Mouse (Mus musculus) heart, embryonic 12.5 days (tissue): ENCODE measurements around the gene 4922502D21Rik. TPM values are rescaled to one million over a fixed set of nuclear protein-coding genes. Genes with fewer than 3 reads are reported as not detected.
"Not testable (repeated sequence)": the region's sequence is repeated elsewhere in the genome, so short reads cannot be mapped to it uniquely, and the experiment has no call there.

Source experiments
- ATAC-seq: fragments of 200-750 bp; cut with Nextera tagmentation; 2 replicates; pipeline ENCODE4 v1.8.0; 2017; ENCODE audit warnings: moderate TSS enrichment, moderate library complexity; ENCODE audit not compliant: insufficient number of reproducible peaks, low FRiP score
- H3K27ac ChIP-seq: fragments of 300-500 bp; sonication (generic); 2 replicates; pipeline ENCODE4 v1.5.1; 2016; ENCODE audit warnings: mild to moderate bottlenecking, moderate library complexity; ENCODE audit not compliant: poor library complexity, severe bottlenecking
- H3K27me3 ChIP-seq: fragments of 300-500 bp; sonication (generic); replicated peaks from 2 replicates; pipeline ENCODE4 v1.6.1; 2016; ENCODE audit warnings: mild to moderate bottlenecking, moderate library complexity
- H3K36me3 ChIP-seq: fragments of 300-500 bp; sonication (generic); 2 replicates; pipeline ENCODE4 v1.6.1; 2016; ENCODE audit warnings: mild to moderate bottlenecking, moderate library complexity
- H3K4me1 ChIP-seq: fragments of 300-500 bp; sonication (generic); replicated peaks from 2 replicates; pipeline ENCODE4 v1.6.1; 2016; ENCODE audit warnings: mild to moderate bottlenecking
- H3K4me2 ChIP-seq: fragments of 300-500 bp; sonication (generic); 2 replicates; pipeline ENCODE4 v1.6.1; 2016; ENCODE audit warnings: mild to moderate bottlenecking, moderate library complexity
- H3K4me3 ChIP-seq: fragments of 300-500 bp; sonication (generic); 2 replicates; pipeline ENCODE4 v1.5.1; 2016; ENCODE audit warnings: mild to moderate bottlenecking
- H3K9ac ChIP-seq: fragments of 300-500 bp; sonication (generic); 2 replicates; pipeline ENCODE4 v1.6.1; 2016; ENCODE audit warnings: mild to moderate bottlenecking, moderate library complexity
- H3K9me3 ChIP-seq: fragments of 300-500 bp; sonication (generic); replicated peaks from 2 replicates; pipeline ENCODE4 v1.6.1; 2016; ENCODE audit warnings: mild to moderate bottlenecking, moderate library complexity
- WGBS: fragments of 180-500 bp; shearing (Covaris S2); methylation state at CpG from one replicate; pipeline ENCODE4 v1.1.7; 2016; 5-methylcytosine and 5-hydroxymethylcytosine counted together
- polyA plus RNA-seq: library from polyadenylated mRNA; unstranded; fragments of >200 nt; fragmentation: Nextera tagmentation; extraction: Ambion mirVana; gene quantifications from 2 replicates; pipeline ENCODE4 v1.2.1, GENCODE M21; 2016

Gene 4922502D21Rik
- polyA plus RNA-seq, 1 experiment from 2014 or later = not detected

DNA sequence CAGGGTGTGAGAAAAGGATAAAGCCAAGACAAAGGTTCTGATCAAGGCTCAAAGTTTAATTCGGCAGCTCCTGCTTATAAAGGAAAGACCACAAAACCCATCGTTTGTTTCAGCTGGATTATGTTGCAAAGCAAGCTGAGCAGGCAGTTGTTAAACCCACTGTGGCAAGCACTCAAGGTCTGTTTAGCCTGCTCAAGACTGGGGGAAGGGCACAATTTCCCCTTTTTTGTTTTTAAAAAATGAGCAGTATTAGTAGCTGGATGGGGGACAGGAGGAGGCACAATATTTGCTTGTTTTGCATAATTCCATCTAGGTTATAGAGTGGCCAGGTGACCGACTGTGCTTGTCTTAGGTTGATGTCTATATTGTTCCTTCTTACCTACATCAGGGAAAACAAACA lies 12.8 kb upstream of the 4922502D21Rik start:
- no peaks in the 10 kb centered on the region for H3K36me3 ChIP-seq
- no peak overlapping the region for H3K27ac ChIP-seq
- H3K4me3 ChIP-seq = no peak overlapping the region
- H3K4me2 ChIP-seq = no peak overlapping the region
- 72% methylated on average over 3 of the region's 3 CpGs for WGBS
- no peak for ATAC-seq
- no peak overlapping the region for H3K9ac ChIP-seq
- peaks cover 10% of the 10 kb centered on the region; the same call in 1 of the 2 replicates for H3K9me3 ChIP-seq
- no peaks in the 10 kb centered on the region for H3K27me3 ChIP-seq
- H3K4me1 ChIP-seq = no peaks in the 10 kb centered on the region

DNA sequence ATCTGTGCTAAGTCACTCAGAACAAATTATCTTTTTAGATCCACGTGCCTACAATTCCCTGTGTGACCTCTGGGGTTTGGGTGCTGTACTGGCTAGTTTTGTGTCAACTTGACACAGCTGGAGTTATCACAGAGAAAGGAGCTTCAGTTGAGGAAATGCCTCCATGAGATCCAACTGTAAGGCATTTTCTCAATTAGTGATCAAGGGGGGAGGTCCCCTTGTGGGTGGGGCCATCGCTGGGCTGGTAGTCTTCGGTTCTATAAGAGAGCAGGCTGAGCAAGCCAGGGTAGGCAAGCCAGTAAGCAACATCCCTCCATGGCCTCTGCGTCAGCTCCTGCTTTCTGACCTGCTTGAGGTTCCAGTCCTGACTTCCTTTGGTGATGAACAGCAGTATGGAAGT lies 10.8 kb upstream of the 4922502D21Rik start, which contains the start of gene Clec12a:
Gene Clec12a (plus strand): TSS at position 301 of the 400 bp plus-strand sequence.
- H3K4me3 ChIP-seq, H3K4me1 ChIP-seq, H3K36me3 ChIP-seq, H3K4me2 ChIP-seq, H3K27me3 ChIP-seq, ATAC-seq, H3K27ac ChIP-seq, H3K9me3 ChIP-seq, H3K9ac ChIP-seq: not testable (repeated sequence)
- WGBS = 69% methylated on average over 4 of the region's 4 CpGs

DNA sequence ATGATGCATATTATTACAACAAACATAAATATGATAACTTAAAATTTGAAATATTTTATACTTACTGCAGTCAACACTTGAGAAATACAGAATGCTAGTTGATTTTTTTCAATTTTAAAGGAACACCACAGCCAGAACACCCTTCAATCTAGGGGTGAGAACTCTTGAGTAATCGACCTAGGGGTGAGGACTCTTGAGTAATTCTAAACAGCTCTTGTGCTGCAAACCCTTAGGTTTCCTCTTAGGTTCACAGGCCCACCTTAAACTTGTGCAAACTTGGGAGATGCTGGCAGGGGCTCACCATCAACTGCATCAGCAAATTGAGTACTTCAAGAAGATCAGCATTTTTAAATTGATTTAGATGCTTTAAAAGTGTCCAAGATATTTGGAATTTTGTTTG lies 6.2 kb upstream of the 4922502D21Rik start:
- no peaks in the 10 kb centered on the region for H3K4me1 ChIP-seq
- no peaks in the 10 kb centered on the region for H3K9me3 ChIP-seq
- no peak overlapping the region for H3K27ac ChIP-seq
- no peaks in the 10 kb centered on the region for H3K36me3 ChIP-seq
- H3K27me3 ChIP-seq = no peaks in the 10 kb centered on the region
- H3K9ac ChIP-seq = no peak overlapping the region
- H3K4me3 ChIP-seq = no peak overlapping the region
- WGBS = 62% methylated on average over 1 of the region's 1 CpGs
- H3K4me2 ChIP-seq = no peak overlapping the region
- ATAC-seq = no peak

DNA sequence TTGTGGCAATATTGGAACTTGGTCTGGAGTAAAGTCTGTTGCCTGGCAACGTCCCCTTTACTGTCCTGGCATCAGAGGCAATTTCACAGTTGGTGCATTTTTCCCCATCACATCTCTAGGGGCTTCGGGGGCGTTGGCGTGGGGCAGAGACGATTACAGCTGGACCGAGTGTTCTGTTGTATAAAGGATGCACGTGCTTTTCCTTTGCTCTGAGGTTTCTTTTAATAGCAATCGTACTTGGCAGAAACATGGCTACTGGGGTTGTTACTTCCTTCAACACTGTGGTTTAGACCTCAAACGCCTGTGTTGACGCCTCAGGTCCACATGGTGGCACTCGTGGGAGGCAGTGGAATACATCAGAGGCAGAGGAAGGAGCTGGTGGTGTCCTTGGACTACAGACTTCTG lies 2.1 kb upstream of the 4922502D21Rik start:
- H3K4me3 ChIP-seq = no peak overlapping the region
- H3K9ac ChIP-seq = no peak overlapping the region
- H3K36me3 ChIP-seq = no peaks in the 10 kb centered on the region
- H3K4me2 ChIP-seq = no peak overlapping the region
- no peaks in the 10 kb centered on the region for H3K27me3 ChIP-seq
- H3K27ac ChIP-seq = no peak overlapping the region
- H3K4me1 ChIP-seq = no peaks in the 10 kb centered on the region
- H3K9me3 ChIP-seq = no peaks in the 10 kb centered on the region
- ATAC-seq = no peak
- 29% methylated on average over 11 of the region's 11 CpGs for WGBS

DNA sequence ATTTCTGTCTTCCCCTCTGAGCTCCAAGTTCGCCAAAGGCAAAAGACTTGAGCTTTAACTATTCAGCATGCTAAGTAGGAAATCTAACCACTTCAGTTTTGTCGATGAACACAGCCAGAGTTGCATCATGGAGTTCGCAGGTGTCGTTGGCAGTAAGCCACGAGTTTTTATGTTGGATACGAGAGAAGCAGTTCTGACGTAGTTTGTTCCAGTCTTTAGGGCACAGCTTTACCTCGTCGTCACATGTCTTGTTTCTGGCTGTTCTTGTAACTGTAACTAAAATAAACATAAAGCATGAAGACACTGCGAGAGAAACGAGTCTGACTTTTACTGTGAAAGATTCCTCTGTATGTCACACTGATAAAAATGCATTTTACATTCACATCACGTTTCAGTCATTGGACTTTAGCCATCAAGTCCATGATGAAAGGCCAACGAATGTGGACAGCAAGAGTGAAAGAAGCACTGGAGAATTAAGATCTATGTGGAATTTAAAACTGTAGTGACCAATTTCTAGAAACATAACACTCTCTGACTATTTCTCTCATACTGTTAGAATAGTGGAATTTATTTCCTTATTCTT lies 4.9 kb downstream of the 4922502D21Rik start:
- Histone ChIP-seq H3K27me3 (no peaks in the 10 kb centered on the region), H3K9me3 (no peaks in the 10 kb centered on the region), H3K9ac (no peak overlapping the region), H3K4me2 (no peak overlapping the region), H3K27ac (no peak overlapping the region), H3K4me1 (no peaks in the 10 kb centered on the region), H3K36me3 (no peaks in the 10 kb centered on the region), H3K4me3 (no peak overlapping the region)
- WGBS = 66% methylated on average over 13 of the region's 13 CpGs
- ATAC-seq = no peak

DNA sequence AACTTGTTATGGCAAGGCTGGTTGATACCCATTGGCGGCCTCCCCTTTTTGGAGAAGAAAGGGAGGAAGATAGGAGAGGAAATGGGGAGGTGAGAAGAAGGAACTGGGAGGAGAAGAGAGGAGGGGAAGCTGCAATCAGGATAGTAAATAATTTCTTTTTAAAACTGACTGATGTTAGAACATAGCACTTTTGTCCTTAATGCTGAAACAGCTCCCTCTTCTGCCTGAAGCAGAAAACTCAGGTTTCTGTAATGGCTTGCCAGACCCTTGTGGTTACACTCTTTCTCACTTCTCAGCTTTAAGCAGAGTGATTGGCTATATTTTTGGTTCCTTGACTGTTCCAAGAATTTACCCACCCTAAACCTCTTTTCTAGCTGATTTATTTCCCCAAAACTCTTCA lies 5.6 kb downstream of the 4922502D21Rik start:
- WGBS = 40% methylated on average over 1 of the region's 1 CpGs
- no peak overlapping the region for H3K9ac ChIP-seq
- H3K27ac ChIP-seq = no peak overlapping the region
- no peaks in the 10 kb centered on the region for H3K9me3 ChIP-seq
- ATAC-seq = no peak
- no peaks in the 10 kb centered on the region for H3K36me3 ChIP-seq
- no peak overlapping the region for H3K4me2 ChIP-seq
- no peak overlapping the region for H3K4me3 ChIP-seq
- H3K27me3 ChIP-seq = no peaks in the 10 kb centered on the region
- H3K4me1 ChIP-seq = no peaks in the 10 kb centered on the region

DNA sequence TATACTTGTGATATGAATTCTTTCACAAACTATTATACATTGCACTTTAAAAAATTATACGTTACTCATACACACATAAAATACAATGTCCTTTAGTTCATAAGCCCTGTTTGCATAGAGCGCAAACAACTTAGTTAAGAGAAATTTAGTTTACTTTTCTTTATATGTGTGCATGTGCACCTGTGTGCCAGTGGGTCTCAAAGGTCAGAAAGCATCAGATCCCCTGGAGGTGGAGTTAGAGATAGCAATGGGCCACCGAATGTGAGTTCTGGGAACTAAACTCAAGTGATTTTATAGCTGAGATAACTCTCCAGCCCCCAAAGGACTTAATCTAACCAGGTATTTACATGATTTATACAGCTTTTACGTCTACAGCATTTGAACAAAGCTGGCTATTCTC lies 12.3 kb downstream of the 4922502D21Rik start:
- WGBS = 70% methylated on average over 4 of the region's 4 CpGs
- ATAC-seq = no peak
- Histone ChIP-seq H3K9me3 (no peaks in the 10 kb centered on the region), H3K4me3 (no peak overlapping the region), H3K9ac (no peak overlapping the region), H3K27ac (no peak overlapping the region), H3K36me3 (no peaks in the 10 kb centered on the region), H3K27me3 (no peaks in the 10 kb centered on the region), H3K4me1 (no peaks in the 10 kb centered on the region), H3K4me2 (no peak overlapping the region)

DNA sequence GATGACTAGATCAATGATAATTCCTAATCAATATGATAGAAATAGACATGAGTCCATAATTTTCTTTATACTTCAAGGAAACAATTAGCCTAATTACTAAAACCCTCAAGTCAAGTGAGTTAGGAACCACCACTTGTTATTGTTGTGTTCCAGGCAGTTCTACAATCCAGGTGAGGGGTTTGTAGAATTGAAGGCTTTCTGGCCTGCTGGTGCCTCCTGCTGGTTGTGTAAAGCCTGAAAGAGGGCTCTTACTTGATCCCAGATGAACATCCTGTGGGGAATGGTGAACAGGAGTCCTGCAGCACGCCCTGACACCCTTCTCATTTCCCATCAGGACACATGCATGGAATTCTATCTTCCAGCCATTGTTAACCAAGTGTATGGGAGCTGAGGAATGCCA lies 13.2 kb downstream of the 4922502D21Rik start:
- ATAC-seq = no peak
- H3K27ac ChIP-seq = no peak overlapping the region
- no peaks in the 10 kb centered on the region for H3K9me3 ChIP-seq
- H3K9ac ChIP-seq = no peak overlapping the region
- 36% methylated on average over 1 of the region's 1 CpGs for WGBS
- H3K4me2 ChIP-seq = no peak overlapping the region
- no peaks in the 10 kb centered on the region for H3K27me3 ChIP-seq
- no peak overlapping the region for H3K4me3 ChIP-seq
- H3K36me3 ChIP-seq = no peaks in the 10 kb centered on the region
- H3K4me1 ChIP-seq = no peaks in the 10 kb centered on the region

DNA sequence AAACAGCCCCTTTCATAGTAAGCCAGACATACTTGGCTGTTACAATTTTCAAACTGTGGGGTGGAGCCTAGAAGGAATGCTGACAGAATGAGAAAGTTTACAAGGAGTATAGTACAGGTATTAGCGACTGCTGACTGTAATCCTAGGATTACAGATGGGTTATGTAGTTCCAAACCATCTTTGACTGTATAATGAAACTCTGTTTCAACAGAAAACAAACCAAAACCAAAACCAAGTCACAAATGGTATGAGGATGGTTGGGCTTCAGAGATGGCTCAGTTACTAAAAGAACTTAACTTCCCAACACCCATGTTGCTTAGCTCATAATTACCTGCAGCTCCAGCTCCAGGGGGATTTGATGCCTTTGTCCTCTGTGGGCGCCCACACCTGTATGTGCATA lies 15.1 kb downstream of the 4922502D21Rik start:
- H3K9me3 ChIP-seq = no peaks in the 10 kb centered on the region
- H3K4me3 ChIP-seq = no peak overlapping the region
- H3K27me3 ChIP-seq = no peaks in the 10 kb centered on the region
- no peak overlapping the region for H3K27ac ChIP-seq
- H3K4me2 ChIP-seq = no peak overlapping the region
- ATAC-seq = no peak
- H3K36me3 ChIP-seq = no peaks in the 10 kb centered on the region
- H3K4me1 ChIP-seq = no peaks in the 10 kb centered on the region
- H3K9ac ChIP-seq = no peak overlapping the region
- WGBS = 58% methylated on average over 2 of the region's 2 CpGs

DNA sequence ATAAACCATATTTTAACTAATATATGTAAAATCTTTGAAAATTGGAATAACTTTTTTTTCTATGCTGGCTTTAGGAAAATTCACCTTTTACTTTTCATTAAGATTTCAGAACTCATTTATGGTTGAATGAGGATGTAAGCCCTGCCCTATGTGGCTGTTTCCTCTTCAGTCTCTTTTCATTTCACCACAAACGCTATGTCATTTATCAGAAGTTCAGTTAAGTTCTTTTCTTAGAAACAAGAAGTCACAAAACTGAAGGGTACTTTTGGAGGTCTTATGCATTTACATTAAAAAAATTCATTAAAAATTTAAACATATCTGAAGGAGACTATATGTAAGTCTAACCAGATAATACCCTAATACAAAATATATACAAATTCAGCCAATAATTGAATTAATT lies 15.9 kb downstream of the 4922502D21Rik start:
- Histone ChIP-seq H3K27me3 (no peaks in the 10 kb centered on the region), H3K27ac (no peak overlapping the region), H3K4me2 (no peak overlapping the region), H3K36me3 (no peaks in the 10 kb centered on the region), H3K4me1 (no peaks in the 10 kb centered on the region), H3K4me3 (no peak overlapping the region), H3K9ac (no peak overlapping the region), H3K9me3 (no peaks in the 10 kb centered on the region)
- WGBS = 71% methylated on average over 1 of the region's 1 CpGs
- ATAC-seq = no peak

DNA sequence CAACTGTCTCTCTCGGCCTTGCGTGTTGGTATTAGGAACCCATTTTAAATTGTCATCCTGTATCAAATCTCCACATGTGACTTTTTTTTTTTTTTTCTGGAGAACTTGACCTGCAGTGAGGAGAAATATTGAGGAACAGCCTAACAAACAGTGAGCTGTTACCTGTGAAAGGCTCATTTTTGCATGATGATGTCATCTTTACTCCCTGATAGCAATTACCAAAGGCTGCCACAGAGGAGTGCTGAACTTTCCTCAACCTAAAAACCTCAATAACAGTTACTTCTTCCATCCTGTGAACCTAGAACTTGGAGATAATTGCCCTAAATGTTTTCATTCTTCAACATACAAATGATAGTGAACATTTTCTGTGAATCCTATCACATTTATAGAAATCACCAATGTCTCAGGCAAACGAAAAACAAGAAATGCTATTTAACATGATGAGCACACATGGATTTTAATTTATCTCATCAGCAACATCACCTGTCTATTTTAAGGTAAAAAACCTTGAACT lies 16.9 kb downstream of the 4922502D21Rik start:
- Histone ChIP-seq H3K27ac (no peak overlapping the region), H3K4me2 (no peak overlapping the region), H3K9ac (no peak overlapping the region), H3K36me3 (no peaks in the 10 kb centered on the region), H3K4me3 (no peak overlapping the region), H3K9me3 (no peaks in the 10 kb centered on the region), H3K27me3 (no peaks in the 10 kb centered on the region), H3K4me1 (no peaks in the 10 kb centered on the region)
- WGBS = 76% methylated on average over 3 of the region's 3 CpGs
- no peak for ATAC-seq

DNA sequence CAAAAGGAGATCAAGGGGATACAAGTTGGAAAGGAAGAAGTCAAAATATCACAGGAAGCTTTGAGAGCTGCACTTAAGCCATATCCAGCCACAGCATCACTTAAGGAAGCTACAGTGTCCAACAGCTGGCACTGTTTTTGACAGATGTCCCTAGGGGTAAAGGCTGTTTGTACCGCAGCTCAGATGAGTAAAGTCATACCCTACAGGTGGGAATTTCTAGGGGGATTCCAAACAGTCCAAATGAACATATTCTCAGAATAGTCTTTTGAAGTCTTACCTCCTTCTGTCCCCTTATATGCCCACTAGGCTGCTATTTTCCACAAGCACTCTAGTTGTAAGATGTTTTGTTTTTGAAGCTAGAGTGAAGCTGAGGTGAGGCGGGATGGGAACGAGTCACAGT lies 19.1 kb downstream of the 4922502D21Rik start:
- no peak overlapping the region for H3K4me2 ChIP-seq
- no peak for ATAC-seq
- WGBS = 69% methylated on average over 3 of the region's 3 CpGs
- no peak overlapping the region for H3K9ac ChIP-seq
- no peaks in the 10 kb centered on the region for H3K4me1 ChIP-seq
- no peaks in the 10 kb centered on the region for H3K9me3 ChIP-seq
- H3K27me3 ChIP-seq = no peaks in the 10 kb centered on the region
- H3K4me3 ChIP-seq = no peak overlapping the region
- no peak overlapping the region for H3K27ac ChIP-seq
- H3K36me3 ChIP-seq = no peaks in the 10 kb centered on the region
